Mouse (Mus musculus) liver, adult 2 months (tissue): ENCODE data around the gene Eral1.

Source experiments
- CTCF ChIP-seq: fragments of 200-500 bp; IDR thresholded peaks from 2 replicates; pipeline ENCODE4 v1.5.1; 2011; ENCODE audit warnings: low read depth, low read length, control low read depth
- POLR2A ChIP-seq: fragments of 200-500 bp; IDR thresholded peaks from 2 replicates; pipeline ENCODE4 v1.6.1; 2011; ENCODE audit warnings: low read length, control low read depth; ENCODE audit not compliant: insufficient read depth; ENCODE audit errors: extremely low read depth

DNA sequence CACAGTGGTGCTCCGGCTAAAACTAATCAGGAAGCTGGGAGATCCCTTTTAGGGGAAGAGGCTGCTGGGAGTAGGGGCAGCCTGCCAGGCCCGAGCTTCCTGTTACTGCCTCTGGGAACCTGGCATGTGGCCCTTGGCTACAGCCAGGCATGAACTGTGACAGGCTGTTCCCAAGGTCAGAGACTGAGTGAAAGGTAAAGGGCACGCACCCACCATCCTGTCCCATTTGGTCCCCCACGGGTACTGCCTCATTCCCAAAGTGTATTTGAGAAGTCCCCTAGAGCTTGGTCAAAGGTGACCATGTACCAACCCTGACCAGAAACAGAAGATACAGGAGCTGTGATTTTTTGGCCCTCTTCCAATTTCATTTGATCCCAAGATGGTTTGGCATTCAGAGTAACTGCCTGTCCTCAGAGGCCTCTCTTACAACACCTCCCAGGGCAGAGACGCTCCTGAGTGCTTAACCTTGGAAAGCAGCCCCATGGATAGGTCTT lies 35.4 kb downstream of the Eral1 start:
- TF ChIP-seq POLR2A (no peak), CTCF (no peak)
